Mouse (Mus musculus) regulatory T cell (primary cell): Measurements from ENCODE around the gene Tbx21.

Experiments used
- in situ Hi-C: fragments of 300-600 bp; cut with MboI, MseI; formaldehyde crosslinking; loops from one replicate; pipeline ENCODE4 v1.15.1; 2025; ENCODE audit warnings: high pct_unique_total_duplicates

Gene Tbx21

GRCm38 (mm10) chr11:97133270-97133669 lies 18.1 kb upstream of the Tbx21 start:
- in situ Hi-C loops = no loop called here

- in situ Hi-C loops = no loop called here
Observed at GRCm38 (mm10) chr11:97132185-97132584, 17.1 kb upstream of the Tbx21 start.

DNA sequence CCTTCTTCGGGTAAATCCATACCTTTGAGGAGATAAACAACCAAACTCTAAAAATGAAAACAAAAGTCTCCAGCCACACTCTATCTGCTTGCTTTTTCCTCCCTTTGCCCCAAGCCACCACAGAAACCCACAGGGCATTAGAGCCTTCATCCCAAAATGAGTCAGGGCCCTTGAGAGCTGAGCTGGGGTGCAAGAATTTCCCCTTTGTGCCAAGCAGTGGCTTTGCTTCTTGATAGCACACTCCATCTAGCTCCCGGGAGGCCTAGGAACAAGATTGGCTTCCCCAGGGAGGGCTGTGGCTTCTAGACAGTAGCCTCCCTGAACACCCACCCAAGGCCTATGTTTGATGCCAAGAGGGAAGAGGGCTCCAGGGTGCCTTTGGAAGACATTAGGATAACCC lies 16.6 kb upstream of the Tbx21 start:
- in situ Hi-C loops = no loop called here

DNA sequence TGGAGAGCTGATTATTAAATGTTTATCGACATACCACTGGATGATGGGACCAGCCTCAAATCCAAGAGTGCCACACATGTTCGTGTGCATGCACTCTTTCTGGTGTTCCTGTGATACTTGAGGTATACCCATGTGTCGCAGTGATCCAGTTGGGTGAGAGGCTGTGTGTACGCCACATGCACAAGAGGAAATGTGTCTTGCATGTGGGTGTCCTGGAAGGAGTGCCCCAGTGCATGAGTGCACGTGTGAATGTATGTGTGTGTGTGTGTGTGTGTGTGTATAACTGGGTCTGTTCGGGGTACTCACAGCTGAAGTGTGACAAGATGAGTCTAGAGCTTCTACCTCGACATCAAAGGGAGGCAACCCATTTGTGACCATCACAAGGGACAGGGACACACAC lies 15.2 kb upstream of the Tbx21 start:
- in situ Hi-C loops = no loop called here

- in situ Hi-C loops = no loop called here
Observed at GRCm38 (mm10) chr11:97128956-97129355, 13.8 kb upstream of the Tbx21 start.

- in situ Hi-C loops = no loop called here
Observed at GRCm38 (mm10) chr11:97127470-97128223, 12.5 kb upstream of the Tbx21 start.

DNA sequence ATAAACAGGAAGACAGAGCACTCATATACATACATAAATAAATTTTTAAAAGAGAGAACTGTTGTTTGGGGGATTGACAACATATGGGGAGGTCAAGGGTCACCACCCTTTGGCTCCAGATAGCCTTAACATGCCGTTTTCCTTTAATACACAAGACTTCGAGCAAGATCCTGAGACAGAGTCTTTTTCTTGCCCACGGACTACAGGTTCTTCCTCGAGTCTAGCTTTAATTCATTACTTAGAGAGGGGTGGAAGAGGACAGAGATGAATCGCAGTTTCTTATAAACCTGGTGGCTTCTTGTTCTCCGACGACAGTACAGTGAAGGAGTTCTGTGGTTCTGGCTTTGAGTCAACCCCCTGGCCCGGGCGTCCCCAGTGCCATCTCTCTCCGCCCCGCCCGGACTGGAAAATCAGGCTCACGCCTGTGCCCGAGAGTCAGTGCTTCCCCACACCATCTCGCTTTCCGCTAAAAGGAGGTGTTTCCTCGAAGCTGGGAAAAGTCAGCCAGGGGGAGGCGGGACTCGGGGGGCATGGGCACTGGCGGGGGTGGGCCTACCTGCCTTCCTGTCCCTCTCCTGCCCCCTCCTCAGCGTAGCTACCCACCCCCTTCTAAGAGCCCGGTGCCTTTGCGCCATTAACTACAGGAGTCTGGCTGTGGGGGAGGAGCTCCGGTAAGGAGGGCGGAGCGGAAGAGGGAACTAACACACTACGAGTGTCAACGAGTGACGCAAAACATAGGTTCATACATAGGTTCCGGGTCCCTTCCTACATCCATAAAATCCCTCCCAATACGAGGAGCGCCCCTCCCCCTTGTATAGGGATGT lies 11.7 kb upstream of the Tbx21 start:
- in situ Hi-C loops = no loop called here

- in situ Hi-C loops = no loop called here
Observed at GRCm38 (mm10) chr11:97124266-97125036, 9.3 kb upstream of the Tbx21 start.

- in situ Hi-C loops = no loop called here
Observed at GRCm38 (mm10) chr11:97123282-97123890, 8.3 kb upstream of the Tbx21 start.

DNA sequence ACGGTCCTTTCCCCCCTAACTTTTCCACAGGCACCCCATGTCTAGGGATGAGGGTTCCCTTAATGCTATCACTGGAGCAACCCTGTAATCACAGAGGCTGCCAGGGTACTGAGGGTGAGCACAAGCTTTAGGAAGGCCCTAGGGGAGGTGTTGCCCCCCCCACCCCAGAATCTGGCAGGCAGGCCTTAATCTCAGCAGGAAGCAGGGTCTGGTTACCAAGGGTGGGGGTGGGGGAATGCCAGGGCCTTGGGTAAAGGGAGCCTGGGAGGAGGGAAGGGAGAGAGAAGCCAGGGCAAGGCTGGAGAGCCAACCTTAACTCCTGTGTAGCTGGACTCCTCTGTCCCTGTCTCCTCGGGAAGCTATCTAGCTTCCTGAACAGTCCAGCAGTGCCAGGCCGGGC lies 5.5 kb upstream of the Tbx21 start:
- in situ Hi-C loops = no loop called here

DNA sequence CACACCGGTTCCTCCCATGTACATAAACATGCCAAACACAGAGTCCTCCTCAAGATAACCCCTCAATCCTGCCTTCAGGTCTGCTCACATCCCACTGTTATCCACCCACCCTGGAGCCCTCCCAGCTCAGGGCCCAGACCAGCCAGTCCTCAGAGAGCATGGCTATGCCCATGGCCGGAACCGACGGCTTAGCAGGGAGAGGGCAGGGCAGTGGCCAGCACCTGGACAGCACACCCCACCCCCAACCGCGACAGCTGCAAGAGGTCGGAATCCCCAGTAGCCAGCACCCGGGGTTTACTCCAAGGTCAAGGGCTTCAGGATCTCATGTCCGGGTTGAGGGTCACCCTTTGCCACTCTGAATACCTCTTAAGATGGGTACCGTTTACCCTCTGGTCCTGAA lies 5.1 kb upstream of the Tbx21 start:
- in situ Hi-C loops = no loop called here

DNA sequence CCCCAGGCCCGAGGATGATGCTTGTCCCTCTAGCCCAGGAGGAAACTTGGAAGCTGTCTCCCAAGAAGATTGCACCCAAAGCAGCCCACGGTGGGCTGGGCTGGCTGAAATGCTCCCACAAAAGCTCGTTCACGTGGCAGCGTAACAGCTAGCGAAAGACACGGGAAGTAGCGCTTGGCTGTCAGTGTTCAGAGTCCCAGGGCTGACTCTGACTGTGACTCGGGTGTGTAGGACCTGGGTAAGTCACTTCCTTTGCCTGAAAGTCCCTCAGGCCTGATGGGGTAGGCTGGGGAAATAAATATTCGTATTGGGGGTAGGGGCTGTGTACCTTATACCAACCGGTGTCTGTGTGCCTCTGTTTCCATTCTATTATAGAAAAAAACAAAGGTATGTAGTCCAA lies 666 bp upstream of the Tbx21 start:
- in situ Hi-C loops = no loop called here

DNA sequence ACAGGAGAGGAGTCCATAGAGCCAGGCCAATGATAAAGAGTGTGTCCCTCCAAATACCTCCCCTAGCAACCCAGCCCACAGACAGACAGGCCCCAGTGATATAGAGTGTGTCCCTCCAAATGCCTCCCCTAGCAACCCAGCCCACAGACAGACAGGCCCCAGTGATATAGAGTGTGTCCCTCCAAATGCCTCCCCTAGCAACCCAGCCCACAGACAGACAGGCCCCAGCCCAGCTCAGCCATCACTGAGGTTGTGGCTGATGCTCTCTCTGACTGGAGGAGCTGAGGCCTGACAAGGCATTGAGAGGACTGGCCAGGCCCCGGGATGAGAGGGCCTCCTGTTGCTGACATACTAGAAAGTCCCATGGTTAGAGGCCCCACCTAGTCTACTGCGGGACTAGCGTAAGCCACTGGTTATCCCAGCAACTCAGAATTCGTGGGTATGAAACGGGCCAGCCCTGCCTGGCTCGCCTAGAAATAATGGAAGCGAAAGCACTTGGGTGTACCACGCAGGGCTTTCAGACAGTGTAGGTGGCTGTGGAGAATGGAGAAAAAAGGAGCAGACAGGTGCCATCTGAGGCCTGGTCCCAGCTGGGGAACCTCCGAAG lies 2.5 kb downstream of the Tbx21 start:
- in situ Hi-C loops = loop anchor here (5.0 kb wide), 1 partner anchor 35 kb away; no protein-coding TSS in a partner anchor

GRCm38 (mm10) chr11:97108976-97109375 lies 6.2 kb downstream of the Tbx21 start:
- in situ Hi-C loops = no loop called here

DNA sequence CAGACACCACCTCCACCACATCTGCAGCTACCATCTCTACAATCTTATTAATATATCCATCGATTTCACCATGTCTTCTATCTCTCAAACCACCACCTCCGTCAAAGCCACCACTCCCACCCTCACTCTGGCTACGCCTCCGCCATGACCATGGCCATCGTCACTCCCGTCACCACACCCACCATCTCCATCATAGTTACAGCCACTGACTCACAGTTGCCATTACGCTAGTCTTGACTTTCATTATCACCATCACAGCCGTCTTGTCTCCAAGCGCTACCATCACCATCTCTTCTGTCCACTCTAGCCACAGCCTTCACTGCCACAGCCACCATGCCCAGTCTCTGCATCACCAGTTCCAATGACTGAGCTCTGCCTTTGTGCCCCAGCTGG lies 11.0 kb downstream of the Tbx21 start:
- in situ Hi-C loops = no loop called here

GRCm38 (mm10) chr11:97103163-97104090 lies 11.7 kb downstream of the Tbx21 start:
- in situ Hi-C loops = no loop called here

- in situ Hi-C loops = no loop called here
Observed at GRCm38 (mm10) chr11:97101722-97102121, 13.4 kb downstream of the Tbx21 start.

GRCm38 (mm10) chr11:97098791-97099190 lies 16.3 kb downstream of the Tbx21 start:
- in situ Hi-C loops = loop anchor here (10.0 kb wide), 1 partner anchor 46 kb away; no protein-coding TSS in a partner anchor

GRCm38 (mm10) chr11:97094600-97094999 lies 20.5 kb downstream of the Tbx21 start:
- in situ Hi-C loops = loop anchor here (10.0 kb wide), 1 partner anchor 50 kb away; no protein-coding TSS in a partner anchor

GRCm38 (mm10) chr11:97086365-97086764 lies 28.8 kb downstream of the Tbx21 start:
- in situ Hi-C loops = no loop called here
